Mouse (Mus musculus) cerebellum, postnatal 14 days (tissue): ENCODE measurements around the gene Pbxip1.

Experiments
- DNase-seq, 2 experiments: peaks; one replicate each; pipeline ENCODE4 v3.0.0; 2021; ENCODE audit warnings: mixed read lengths in 2 of 2

The Pbxip1 gene

GRCm38 (mm10) chr3:89436176-89437113 is at the start of gene Pbxip1:
Gene Pbxip1, plus strand, starts transcription at chr3:89436706.
- no peak for DNase-seq

- DNase-seq, result peak in 1 of 2 experiments; percentile 34
Measured at GRCm38 (mm10) chr3:89387632-89388031, 48.9 kb upstream of the Pbxip1 start.

- peak; percentile 57 to 67 for DNase-seq
Measured at GRCm38 (mm10) chr3:89388134-89388881, 48.2 kb upstream of the Pbxip1 start.

GRCm38 (mm10) chr3:89388901-89389740 is 47.4 kb upstream of the Pbxip1 start:
- peak in 1 of 2 experiments; percentile 30 for DNase-seq

- DNase-seq, result peak; percentile 50 to 51
Measured at GRCm38 (mm10) chr3:89390111-89390515, 46.4 kb upstream of the Pbxip1 start.

GRCm38 (mm10) chr3:89390699-89391662 is 45.5 kb upstream of the Pbxip1 start:
- peak; percentile 48 to 69 for DNase-seq

GRCm38 (mm10) chr3:89391663-89392511 is 44.6 kb upstream of the Pbxip1 start:
- DNase-seq, result peak; percentile 60 to 73

GRCm38 (mm10) chr3:89392871-89393311 is 43.6 kb upstream of the Pbxip1 start:
- DNase-seq, result peak; percentile 56 to 68

GRCm38 (mm10) chr3:89393605-89394004 is 42.9 kb upstream of the Pbxip1 start:
- DNase-seq, result peak; percentile 98 to 99

GRCm38 (mm10) chr3:89394006-89394893 is 42.3 kb upstream of the Pbxip1 start, which contains the start of gene Zbtb7b:
Gene Zbtb7b, minus strand, starts transcription at chr3:89394776.
- peak; percentile 90 to 92 for DNase-seq

GRCm38 (mm10) chr3:89394894-89395256 is 41.6 kb upstream of the Pbxip1 start:
- peak; percentile 89 to 92 for DNase-seq

GRCm38 (mm10) chr3:89395419-89395805 is 41.1 kb upstream of the Pbxip1 start:
- peak in 1 of 2 experiments; percentile 36 for DNase-seq

GRCm38 (mm10) chr3:89395806-89396653 is 40.5 kb upstream of the Pbxip1 start:
- DNase-seq, result peak; percentile 77 to 80

GRCm38 (mm10) chr3:89396654-89397005 is 39.9 kb upstream of the Pbxip1 start:
- no peak for DNase-seq

GRCm38 (mm10) chr3:89401329-89401728 is 35.2 kb upstream of the Pbxip1 start:
- DNase-seq, result no peak

GRCm38 (mm10) chr3:89402693-89403092 is 33.8 kb upstream of the Pbxip1 start, which contains the start of gene Lenep:
Gene Lenep, minus strand, starts transcription at chr3:89402793.
- DNase-seq, result no peak

- DNase-seq, result no peak
Measured at GRCm38 (mm10) chr3:89406887-89407286, 29.6 kb upstream of the Pbxip1 start.

- DNase-seq, result no peak
Measured at GRCm38 (mm10) chr3:89408448-89408847, 28.1 kb upstream of the Pbxip1 start.
